Mouse (Mus musculus) CD4-positive, CD25-positive, alpha-beta regulatory T cell, adult 9 weeks (primary cell): ENCODE results near the gene Mageh1. TPM values are rescaled to one million over a fixed set of nuclear protein-coding genes. Genes with fewer than 3 reads are reported as not detected.

Experiments
- polyA plus RNA-seq: library from polyadenylated mRNA; unstranded; fragments of 100-300 nt; shearing (Covaris generic); gene quantifications from one replicate; pipeline ENCODE4 v1.2.1, GENCODE M21; 2017

Mageh1 gene
- polyA plus RNA-seq: 1.2 TPM

DNA sequence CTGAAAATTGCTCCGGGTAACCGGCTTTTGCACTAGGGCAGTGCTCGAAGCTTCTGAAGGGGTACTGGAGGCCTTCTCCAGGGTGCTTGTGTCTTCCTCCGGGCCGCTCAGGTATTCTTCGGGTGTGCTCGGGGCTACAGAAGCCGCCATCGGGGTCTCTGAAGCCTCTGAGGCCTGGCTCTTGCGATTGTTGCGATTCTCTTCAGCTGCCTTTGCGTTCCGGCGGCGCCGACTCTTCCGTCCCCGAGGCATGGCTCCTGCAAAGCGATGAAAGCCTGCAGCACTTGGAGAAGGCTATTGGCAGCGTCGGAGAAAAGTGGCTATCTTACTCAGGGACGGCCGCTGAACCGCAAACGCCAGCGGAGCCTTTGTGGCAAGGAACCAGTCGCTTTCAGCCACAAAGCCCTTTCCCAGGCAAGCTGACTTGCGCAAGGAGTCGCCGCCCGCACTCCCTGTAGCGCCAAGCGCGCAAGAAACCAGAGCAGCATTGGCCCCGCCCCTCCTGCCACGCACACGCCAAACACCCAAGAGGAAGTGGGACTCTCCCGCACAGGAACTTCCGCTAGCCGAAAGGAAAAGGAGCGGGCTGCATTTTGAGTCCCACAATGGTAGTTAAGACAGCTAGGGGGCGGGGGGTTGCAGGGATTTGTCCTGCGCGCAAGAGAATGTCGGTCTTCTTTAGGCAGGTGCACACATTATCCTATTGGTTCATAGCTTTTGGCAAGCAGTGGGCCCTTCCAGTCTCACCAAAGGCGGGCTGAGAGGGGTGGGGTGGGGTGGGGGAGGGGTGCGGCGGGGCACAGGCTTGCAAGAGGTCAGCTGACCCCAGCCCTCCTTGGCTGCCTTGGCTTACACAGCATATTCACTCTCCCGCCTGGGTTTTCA, at the start of gene Mageh1:
Mageh1 (minus strand) TSS at position 489 of the 885 bp plus-strand sequence.

DNA sequence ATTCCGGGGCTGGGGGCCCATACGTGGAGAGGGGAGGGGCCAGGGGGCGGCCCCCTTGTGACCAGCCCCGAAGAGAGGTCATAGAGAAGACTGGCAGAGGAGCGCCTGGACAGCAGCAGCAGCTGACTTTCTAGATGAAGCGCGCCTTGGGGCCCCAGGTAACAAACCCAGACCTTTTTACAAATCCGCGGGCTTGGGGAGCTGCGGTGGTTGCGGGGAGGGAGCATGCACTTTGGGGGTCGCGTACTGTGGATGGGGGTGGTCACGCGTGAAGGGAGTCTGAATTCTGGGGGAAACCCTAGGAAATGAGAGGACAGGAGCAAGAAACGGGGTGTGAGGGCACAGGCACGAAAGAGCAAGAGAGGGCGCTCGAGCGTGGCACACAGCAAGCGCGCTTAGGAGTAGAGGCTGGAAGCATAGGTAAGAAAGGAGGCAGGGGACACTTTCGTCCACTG, 31.0 kb downstream of the Mageh1 start, which contains the start of gene Usp51:
Usp51 (plus strand) TSS at position 83 of the 455 bp plus-strand sequence.

Other genes starting within 250 kb of the Mageh1 start
- not detected for gene Usp51, start 31.1 kb downstream of the Mageh1 start, polyA plus RNA-seq
- gene Foxr2, start 81.2 kb upstream of the Mageh1 start, polyA plus RNA-seq: not detected
- gene Rragb, start 102.4 kb upstream of the Mageh1 start, polyA plus RNA-seq: 12.4 TPM
- 1.2 TPM for gene Klf8, start 199.9 kb upstream of the Mageh1 start, polyA plus RNA-seq